Mouse (Mus musculus) bone marrow macrophage, adult 2 months (primary cell): ENCODE measurements around the gene Ptbp2.

Source experiments
- CTCF ChIP-seq: IDR thresholded peaks from 2 replicates; pipeline ENCODE4 v1.5.1; 2012; ENCODE audit warnings: low read depth, mild to moderate bottlenecking, low read length, moderate library complexity
- POLR2A ChIP-seq: IDR thresholded peaks from 2 replicates; pipeline ENCODE4 v1.6.1; 2012; ENCODE audit warnings: mild to moderate bottlenecking, low read depth, low read length, borderline replicate concordance

DNA sequence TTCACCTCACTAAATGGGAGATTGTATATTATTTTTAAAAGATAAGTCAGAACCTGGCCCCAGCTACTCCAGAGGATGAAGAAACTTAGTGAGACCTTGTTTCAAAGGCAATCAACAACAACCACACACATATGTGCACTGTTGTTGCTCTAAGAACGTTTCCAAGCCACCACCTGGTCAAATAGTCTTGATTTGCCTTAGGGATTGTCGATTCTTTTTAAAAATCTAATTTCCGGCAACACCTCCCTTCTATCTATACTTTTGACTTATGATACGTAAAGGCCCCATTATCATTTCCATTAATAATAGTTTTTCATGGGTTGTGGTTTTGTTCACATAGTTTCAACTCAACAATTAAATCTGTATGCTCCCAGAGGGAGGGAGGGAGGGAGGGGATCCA, at the start of gene Ptbp2:
- TF ChIP-seq POLR2A (no peak), CTCF (no peak)
